Mouse (Mus musculus) cortical plate, adult 2 months (tissue): ENCODE results near the gene Dclk1.

Source experiments
- CTCF ChIP-seq: fragments of 200-500 bp; IDR thresholded peaks from 2 replicates; pipeline ENCODE4 v1.5.1; 2011; ENCODE audit warnings: mild to moderate bottlenecking, control low read depth, low read length; ENCODE audit not compliant: insufficient read depth; ENCODE audit errors: extremely low read depth
- POLR2A ChIP-seq: fragments of 200-500 bp; IDR thresholded peaks from 2 replicates; pipeline ENCODE4 v1.6.1; 2011; ENCODE audit warnings: mild to moderate bottlenecking, low read length, control low read depth; ENCODE audit not compliant: insufficient read depth; ENCODE audit errors: extremely low read depth

- TF ChIP-seq CTCF: no peak
- no peak for TF ChIP-seq POLR2A
These were observed 210.3 kb downstream of the Dclk1 start for GRCm38 (mm10) chr3:55452464-55452863.
